Mouse (Mus musculus) E14TG2a.4 (cell line): Measurements from ENCODE around the gene Aars.

Experiments used
- H3K27me3 ChIP-seq: 2 replicates; pipeline ENCODE4 v1.6.1; 2014; ENCODE audit warnings: low read length, control low read depth; ENCODE audit not compliant: insufficient read depth
- H3K36me3 ChIP-seq: 2 replicates; pipeline ENCODE4 v1.6.1; 2014; ENCODE audit warnings: low read length, control low read depth; ENCODE audit not compliant: insufficient read depth
- H3K4me1 ChIP-seq: replicated peaks from 2 replicates; pipeline ENCODE4 v1.6.1; 2014; ENCODE audit warnings: low read depth, low read length, control low read depth
- H3K4me3 ChIP-seq: replicated peaks from 2 replicates; pipeline ENCODE4 v1.5.1; 2014; ENCODE audit warnings: mild to moderate bottlenecking, low read length
- H3K9me3 ChIP-seq: 2 replicates; pipeline ENCODE4 v1.6.1; 2014; ENCODE audit warnings: low read length, control low read depth
- CTCF ChIP-seq: conservative IDR thresholded peaks from 2 replicates; pipeline ENCODE4 v1.5.1; 2014; ENCODE audit warnings: low read length
- NANOG ChIP-seq: IDR thresholded peaks from 2 replicates; pipeline ENCODE4 v1.6.1; 2014; ENCODE audit warnings: borderline replicate concordance, low read length, mixed read lengths
- POU5F1 ChIP-seq: IDR thresholded peaks from 2 replicates; pipeline ENCODE4 v1.6.1; 2014; ENCODE audit warnings: low read length, borderline replicate concordance

Aars gene

DNA sequence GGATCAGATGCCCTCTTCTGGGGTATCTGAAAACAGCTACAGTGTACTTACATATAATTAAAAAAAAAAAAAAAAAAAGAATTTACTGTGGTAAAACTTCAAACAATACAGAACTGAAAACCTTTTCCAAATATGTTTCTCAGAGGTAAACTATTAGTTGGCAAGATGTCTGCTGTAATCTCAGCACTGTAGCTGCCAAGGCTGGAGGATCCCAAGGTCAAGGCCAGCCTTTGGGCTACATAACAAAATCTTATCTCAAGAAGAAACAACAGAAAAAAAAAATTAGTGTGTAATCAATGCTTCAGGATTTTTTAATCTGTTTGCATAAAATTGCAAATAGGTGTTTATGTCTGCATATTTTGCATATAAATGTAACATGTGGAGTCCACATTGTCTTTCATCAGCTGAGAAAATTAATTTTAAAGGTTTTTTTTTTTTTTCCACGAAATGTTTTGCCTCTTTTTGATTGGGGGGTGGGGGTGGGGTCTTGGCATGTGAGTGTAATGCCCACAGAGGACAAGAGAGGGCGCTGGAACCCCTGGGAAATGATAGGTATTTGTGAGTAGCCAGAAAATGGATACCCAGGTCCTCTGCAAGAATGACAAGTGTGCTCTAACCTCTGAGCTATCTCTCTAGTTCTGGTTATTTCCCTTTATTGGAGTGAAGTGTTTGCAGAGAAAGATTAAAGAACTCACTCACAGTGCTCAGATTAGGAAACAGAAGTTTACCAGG is 11.2 kb downstream of the Aars start:
- TF ChIP-seq NANOG (no peak), CTCF (peak; percentile 82), POU5F1 (no peak)
- no peaks in the 10 kb centered on the region for H3K27me3 ChIP-seq
- peaks cover 100% of the 10 kb centered on the region for H3K36me3 ChIP-seq
- peaks cover 24% of the 10 kb centered on the region for H3K4me1 ChIP-seq
- no peak overlapping the region for H3K4me3 ChIP-seq
- no peaks in the 10 kb centered on the region for H3K9me3 ChIP-seq

DNA sequence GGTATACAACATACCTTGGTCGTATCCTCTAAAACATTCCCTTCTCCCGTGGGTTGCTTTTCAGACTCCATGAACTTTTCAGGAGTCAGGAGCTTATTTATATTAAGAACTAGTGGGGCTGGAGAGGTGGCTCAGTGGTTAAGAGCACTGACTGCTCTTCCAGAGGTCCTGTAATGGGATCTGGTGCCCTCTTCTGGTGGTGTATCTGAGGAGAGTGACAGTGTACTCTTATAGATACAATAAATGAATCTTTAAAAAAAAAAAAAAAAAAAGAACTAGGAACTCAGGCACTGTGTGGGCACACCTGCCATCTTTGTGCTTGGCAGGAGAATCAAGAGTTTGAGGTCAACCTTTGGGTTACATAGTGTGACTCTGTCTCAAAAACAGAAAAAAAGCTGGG is 15.8 kb downstream of the Aars start:
- no peak for TF ChIP-seq CTCF
- TF ChIP-seq POU5F1 = no peak
- TF ChIP-seq NANOG = no peak
- H3K36me3 ChIP-seq = peaks cover 100% of the 10 kb centered on the region
- no peaks in the 10 kb centered on the region for H3K9me3 ChIP-seq
- H3K27me3 ChIP-seq = no peaks in the 10 kb centered on the region
- no peak overlapping the region for H3K4me3 ChIP-seq
- peaks cover under 1% of the 10 kb centered on the region; the same call in 1 of the 2 replicates for H3K4me1 ChIP-seq

DNA sequence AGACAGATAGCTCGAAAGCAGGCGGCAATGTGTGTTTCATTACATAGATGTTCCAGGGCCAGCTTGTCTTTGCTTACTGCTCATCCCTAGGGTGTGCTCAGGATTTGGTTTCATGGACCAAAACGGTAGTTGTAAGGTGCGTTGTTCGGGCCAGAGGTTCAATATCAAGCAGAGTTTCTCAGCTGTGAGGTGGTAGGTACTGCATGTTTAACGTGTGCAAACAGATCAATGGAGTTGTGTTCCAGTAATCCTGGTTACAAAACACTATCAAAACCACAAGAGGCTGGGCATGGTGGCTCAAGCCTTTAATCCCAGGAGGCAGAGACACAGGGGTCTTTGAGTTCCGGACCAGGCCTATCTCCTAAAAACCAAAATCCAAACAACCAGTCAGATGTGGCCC is 16.2 kb downstream of the Aars start:
- no peak overlapping the region for H3K4me3 ChIP-seq
- H3K36me3 ChIP-seq = peaks cover 100% of the 10 kb centered on the region
- no peaks in the 10 kb centered on the region for H3K27me3 ChIP-seq
- no peaks in the 10 kb centered on the region for H3K9me3 ChIP-seq
- TF ChIP-seq POU5F1 (no peak), NANOG (no peak), CTCF (no peak)
- H3K4me1 ChIP-seq = peaks cover 5% of the 10 kb centered on the region

DNA sequence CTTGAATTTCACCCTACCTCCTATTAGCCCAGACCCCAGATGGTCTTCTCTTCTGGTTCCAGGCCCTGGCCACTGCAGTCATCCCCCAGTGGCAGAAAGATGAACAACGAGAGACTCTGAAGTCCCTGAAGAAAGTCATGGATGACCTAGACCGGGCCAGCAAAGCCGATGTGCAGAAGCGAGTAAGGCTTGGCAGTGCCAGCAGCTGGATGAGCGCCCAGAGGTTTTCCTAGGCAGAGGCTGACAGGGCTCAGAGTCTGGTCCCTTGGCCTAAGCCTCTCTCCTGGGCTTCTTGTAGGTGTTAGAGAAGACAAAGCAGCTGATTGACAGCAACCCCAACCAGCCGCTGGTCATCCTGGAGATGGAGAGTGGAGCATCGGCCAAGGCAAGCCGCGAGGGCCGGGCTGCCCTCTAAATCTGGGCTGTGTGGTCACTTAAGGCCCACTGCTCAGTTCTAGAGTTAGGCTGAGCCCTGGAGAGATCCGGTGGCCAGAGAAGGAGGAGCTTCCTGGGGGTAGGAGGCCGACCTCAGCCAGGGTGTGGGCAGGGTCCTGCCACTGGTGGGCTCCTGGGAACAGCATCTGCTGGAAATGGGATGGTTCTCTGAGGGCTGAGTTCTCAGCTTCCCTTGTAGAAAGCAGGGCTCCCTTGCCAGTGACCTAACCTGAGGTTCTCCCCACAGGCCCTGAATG is 21.0 kb downstream of the Aars start:
- Histone ChIP-seq H3K9me3 (no peaks in the 10 kb centered on the region), H3K36me3 (peaks cover 89% of the 10 kb centered on the region), H3K4me1 (peaks cover 41% of the 10 kb centered on the region), H3K27me3 (no peaks in the 10 kb centered on the region), H3K4me3 (no peak overlapping the region)
- TF ChIP-seq POU5F1 (no peak), NANOG (no peak), CTCF (0 out of 2 replicates have a peak, but pooled peaks have one; percentile 14)

DNA sequence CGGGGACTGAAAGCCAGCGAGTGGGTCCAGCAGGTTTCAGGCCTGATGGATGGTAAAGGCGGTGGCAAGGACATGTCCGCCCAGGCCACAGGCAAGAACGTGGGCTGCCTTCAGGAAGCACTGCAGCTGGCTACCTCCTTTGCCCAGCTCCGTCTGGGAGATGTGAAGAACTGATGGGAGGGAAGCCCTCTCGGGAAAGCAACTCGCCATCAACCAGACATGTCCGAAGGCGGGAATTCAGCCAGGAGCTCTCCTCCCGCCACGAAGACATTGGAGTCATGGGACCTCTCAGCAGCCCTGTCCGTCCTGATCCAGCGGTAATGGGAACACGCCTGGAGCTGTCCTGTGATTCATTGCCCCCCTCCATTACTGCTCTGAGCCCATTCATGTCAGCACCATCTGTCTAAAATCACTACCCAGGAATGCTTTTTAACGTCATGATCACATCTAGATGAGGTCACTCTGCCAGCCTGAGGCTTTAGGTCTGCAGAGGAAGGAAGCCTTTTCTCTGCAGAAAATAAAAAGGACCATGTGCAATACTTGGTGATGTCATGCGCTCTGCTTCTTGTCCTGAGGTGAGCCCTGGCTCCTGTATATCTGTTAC is 22.2 kb downstream of the Aars start:
- no peak for TF ChIP-seq POU5F1
- no peak for TF ChIP-seq NANOG
- no peak for TF ChIP-seq CTCF
- Histone ChIP-seq H3K36me3 (peaks cover 79% of the 10 kb centered on the region), H3K4me1 (peaks cover 49% of the 10 kb centered on the region), H3K9me3 (no peaks in the 10 kb centered on the region), H3K4me3 (peak overlapping the region; percentile 17; the same call in 1 of the 2 replicates), H3K27me3 (peaks cover under 1% of the 10 kb centered on the region; the same call in 1 of the 2 replicates)

DNA sequence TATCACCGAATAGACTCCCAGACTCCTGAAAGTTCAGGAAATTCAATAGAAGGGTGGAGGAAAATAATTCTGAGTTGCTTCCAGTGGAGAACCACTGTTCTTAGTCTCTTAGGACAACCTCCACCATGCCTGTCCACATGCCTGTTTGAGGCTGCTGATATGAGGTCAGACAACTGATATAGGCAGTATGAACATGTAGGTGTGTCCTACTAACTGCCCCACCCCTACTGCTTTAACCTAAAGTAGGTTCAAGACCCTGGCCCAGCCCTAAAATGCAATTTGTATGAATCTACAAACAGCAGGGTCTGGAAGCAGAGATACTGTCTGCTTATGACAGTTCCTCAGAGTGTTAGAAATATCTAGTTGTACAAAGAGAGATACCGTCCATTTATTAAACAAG is 22.7 kb downstream of the Aars start:
- TF ChIP-seq CTCF = no peak
- TF ChIP-seq POU5F1 = no peak
- TF ChIP-seq NANOG = no peak
- H3K9me3 ChIP-seq = no peaks in the 10 kb centered on the region
- H3K4me1 ChIP-seq = peaks cover 52% of the 10 kb centered on the region
- peak overlapping the region; percentile 95; the same call in 1 of the 2 replicates for H3K4me3 ChIP-seq
- H3K36me3 ChIP-seq = peaks cover 74% of the 10 kb centered on the region
- peaks cover 6% of the 10 kb centered on the region for H3K27me3 ChIP-seq

DNA sequence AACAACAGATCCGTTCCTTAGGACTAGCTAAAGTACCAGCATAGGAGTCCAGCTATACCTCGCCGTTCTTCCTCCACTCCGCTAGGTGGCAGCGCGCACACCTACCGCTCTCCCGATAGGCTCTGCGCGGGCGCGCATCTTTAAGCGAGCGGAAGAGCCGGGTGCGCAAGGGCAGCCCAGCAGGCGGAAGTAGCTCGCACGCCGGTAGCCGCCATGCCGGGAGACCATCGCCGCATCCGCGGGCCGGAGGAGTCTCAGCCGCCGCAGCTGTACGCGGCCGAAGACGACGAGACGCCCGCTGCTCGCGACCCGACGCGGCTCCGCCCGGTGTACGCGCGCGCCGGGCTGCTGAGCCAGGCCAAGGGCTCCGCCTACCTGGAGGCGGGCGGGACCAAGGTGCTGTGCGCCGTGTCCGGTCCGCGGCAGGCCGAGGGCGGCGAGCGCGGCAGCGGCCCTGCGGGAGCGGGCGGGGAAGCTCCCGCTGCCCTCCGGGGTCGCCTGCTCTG is 23.3 kb downstream of the Aars start, which contains the start of gene Exosc6:
Gene Exosc6, plus strand, starts transcription at position 182 of the 506 bp plus-strand sequence.
- peak within 1 kb of the TSS; percentile 95 for H3K4me3 ChIP-seq

DNA sequence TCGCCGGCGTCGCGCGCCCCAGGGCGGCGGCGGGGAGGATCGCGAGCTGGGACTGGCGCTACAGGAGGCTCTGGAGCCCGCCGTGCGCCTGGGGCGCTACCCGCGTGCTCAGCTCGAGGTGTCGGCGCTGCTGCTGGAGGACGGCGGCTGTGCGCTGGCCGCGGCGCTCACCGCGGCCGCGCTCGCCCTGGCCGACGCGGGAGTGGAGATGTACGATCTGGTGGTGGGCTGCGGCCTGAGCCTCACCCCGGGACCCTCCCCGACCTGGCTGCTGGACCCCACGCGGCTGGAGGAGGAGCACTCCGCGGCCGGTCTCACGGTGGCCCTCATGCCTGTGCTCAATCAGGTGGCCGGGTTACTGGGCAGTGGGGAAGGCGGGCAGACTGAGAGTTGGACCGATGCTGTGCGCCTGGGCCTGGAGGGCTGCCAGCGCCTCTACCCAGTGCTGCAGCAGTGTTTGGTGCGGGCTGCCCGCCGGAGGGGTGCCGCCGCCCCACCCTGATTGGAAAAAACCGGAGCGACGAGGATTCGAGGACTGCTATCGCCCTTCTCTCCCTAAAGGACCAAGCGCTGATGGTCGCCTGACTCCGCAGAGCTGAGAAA is 23.8 kb downstream of the Aars start:
- Histone ChIP-seq H3K4me1 (peaks cover 62% of the 10 kb centered on the region), H3K4me3 (peak overlapping the region; percentile 95), H3K9me3 (no peaks in the 10 kb centered on the region), H3K36me3 (peaks cover 62% of the 10 kb centered on the region), H3K27me3 (peaks cover 16% of the 10 kb centered on the region)
- TF ChIP-seq POU5F1 (no peak), NANOG (no peak), CTCF (no peak)

More for the DNA sequence above, 23.3 kb downstream of the Aars start, which contains the start of gene Exosc6:
- H3K4me1 ChIP-seq = peaks cover 57% of the 10 kb centered on the region
- TF ChIP-seq NANOG = no peak
- TF ChIP-seq CTCF = peak; percentile 59
- H3K9me3 ChIP-seq = no peaks in the 10 kb centered on the region
- H3K36me3 ChIP-seq = peaks cover 68% of the 10 kb centered on the region
- peaks cover 12% of the 10 kb centered on the region for H3K27me3 ChIP-seq
